Mouse (Mus musculus): ENCODE measurements around the gene Myh14.

- no peak for TF ChIP-seq CTCF (IDR thresholded peaks at IDR 0.05 in 2 of 3, conservative IDR thresholded peaks at IDR 0.05 in 1 of 3; ENCODE audit: control insufficient read depth in 1 of 3, insufficient read depth in 1 of 3, low read depth in 2 of 3, low read length in 3 of 3, poor library complexity in 1 of 3, severe bottlenecking in 1 of 3)
- TF ChIP-seq POLR2AphosphoS2 (IDR thresholded peaks at IDR 0.05; ENCODE audit: low read length), result no peak
- TF ChIP-seq UBTF (IDR thresholded peaks at IDR 0.05; ENCODE audit: borderline replicate concordance, insufficient read depth, low read depth, low read length), result no peak
- no peak for TF ChIP-seq SIN3A (IDR thresholded peaks at IDR 0.05; ENCODE audit: low read length)
- no peak for TF ChIP-seq BHLHE40 (IDR thresholded peaks at IDR 0.05; ENCODE audit: borderline replicate concordance, low read depth, low read length)
- TF ChIP-seq CHD1 (IDR thresholded peaks at IDR 0.05; ENCODE audit: low read depth, low read length), result no peak
- no peak for TF ChIP-seq USF1 (IDR thresholded peaks at IDR 0.05; ENCODE audit: low read depth, low read length)
- TF ChIP-seq MEF2A (IDR thresholded peaks at IDR 0.05; ENCODE audit: extremely low read depth, insufficient replicate concordance, low read depth, low read length, poor library complexity, severe bottlenecking), result no peak
- TF ChIP-seq POLR2A (IDR thresholded peaks at IDR 0.05; ENCODE audit: control insufficient read depth in 1 of 2, insufficient read depth in 1 of 2, low read depth in 1 of 2, low read length in 2 of 2, poor library complexity in 1 of 2), result no peak
- TF ChIP-seq GATA1 (IDR thresholded peaks at IDR 0.05; ENCODE audit: low read depth, low read length), result no peak
- TF ChIP-seq POLR2AphosphoS5 (IDR thresholded peaks at IDR 0.05; ENCODE audit: borderline replicate concordance, low read depth, low read length), result no peak
- no peak for TF ChIP-seq E2F4 (IDR thresholded peaks at IDR 0.05; ENCODE audit: borderline replicate concordance, low read depth, low read length)
- TF ChIP-seq TCF12 (IDR thresholded peaks at IDR 0.05; ENCODE audit: low read depth, low read length), result no peak
- TF ChIP-seq MAX (IDR thresholded peaks at IDR 0.05; ENCODE audit: low read length), result no peak
Observed at GRCm38 (mm10) chr7:44564486-44564885, 106.2 kb downstream of the Myh14 start.

All from MEL (cell line).